Mouse (Mus musculus) gastrocnemius, postnatal 36 days (tissue): ENCODE measurements at regions not wholly inside any gene's neighbourhood (a gene's known extent, or its start where the extent isn't known, plus 50 kb on each side); places are given as distances from the start of the nearest gene placed in this dataset.
A peak's percentile ranks its signal among the peaks of the same experiment; 100 is the strongest.

Experiments used
- DNase-seq, 2 experiments: peaks; one replicate each; pipeline ENCODE4 v3.0.0; 2022
- intact Hi-C: fragments of 180-260 bp; cut with DNase I; formaldehyde crosslinking; loops from one replicate; pipeline ENCODE4 v1.15.1; 2025

- DNase-seq: no peak
- intact Hi-C loops: no loop called here
Observed at GRCm38 (mm10) chr7:113108442-113109000, 98.7 kb upstream of the Arntl start.

GRCm38 (mm10) chr7:113109481-113109880, 97.8 kb upstream of the Arntl start:
- DNase-seq: no peak
- intact Hi-C loops: no loop called here

- intact Hi-C loops: no loop called here
- DNase-seq: no peak
Observed at GRCm38 (mm10) chr7:113110867-113111508, 96.3 kb upstream of the Arntl start.

- no peak for DNase-seq
- intact Hi-C loops: no loop called here
Observed at GRCm38 (mm10) chr7:113113266-113113893, 93.9 kb upstream of the Arntl start.

GRCm38 (mm10) chr7:113117599-113117998, 89.7 kb upstream of the Arntl start:
- intact Hi-C loops: no loop called here
- no peak for DNase-seq

- intact Hi-C loops: no loop called here
- no peak for DNase-seq
Observed at GRCm38 (mm10) chr7:113121911-113122319, 85.3 kb upstream of the Arntl start.

- DNase-seq: no peak
- intact Hi-C loops: no loop called here
Observed at GRCm38 (mm10) chr7:113126010-113126409, 81.3 kb upstream of the Arntl start.

GRCm38 (mm10) chr7:113130552-113130951, 76.7 kb upstream of the Arntl start:
- intact Hi-C loops: loop anchor here (5.0 kb wide), 2 partner anchors 733 to 753 kb away; no protein-coding TSS in a partner anchor
- no peak for DNase-seq

GRCm38 (mm10) chr7:113131945-113132538, 75.2 kb upstream of the Arntl start:
- intact Hi-C loops: loop anchor here (2.0 to 5.0 kb wide), 3 partner anchors 211 to 755 kb away; no protein-coding TSS in a partner anchor
- peak; percentile 50 to 69 for DNase-seq

- intact Hi-C loops: loop anchor here (2.0 to 5.0 kb wide), 3 partner anchors 213 to 757 kb away; no protein-coding TSS in a partner anchor
- DNase-seq: no peak
Observed at GRCm38 (mm10) chr7:113133891-113134290, 73.4 kb upstream of the Arntl start.

GRCm38 (mm10) chr7:113140011-113140438, 67.2 kb upstream of the Arntl start:
- DNase-seq: no peak
- intact Hi-C loops: loop anchor here (5.0 kb wide), 2 partner anchors 112 to 172 kb away; no protein-coding TSS in a partner anchor

GRCm38 (mm10) chr7:113141846-113142683, 65.2 kb upstream of the Arntl start:
- no peak for DNase-seq

GRCm38 (mm10) chr7:113143552-113143951, 63.7 kb upstream of the Arntl start:
- peak; percentile 71 to 84 for DNase-seq
- intact Hi-C loops: loop anchor here (1.0 to 5.0 kb wide), 4 partner anchors 24 to 169 kb away; no protein-coding TSS in a partner anchor

More at GRCm38 (mm10) chr7:113141846-113142683, 65.2 kb upstream of the Arntl start:
- intact Hi-C loops: loop anchor here (5.0 kb wide), 2 partner anchors 110 to 170 kb away; no protein-coding TSS in a partner anchor

- no peak for DNase-seq
- intact Hi-C loops: no loop called here
Observed at GRCm38 (mm10) chr7:113145046-113145445, 62.2 kb upstream of the Arntl start.

- DNase-seq: no peak
- intact Hi-C loops: no loop called here
Observed at GRCm38 (mm10) chr7:113146108-113146507, 61.2 kb upstream of the Arntl start.

- DNase-seq: no peak
- intact Hi-C loops: no loop called here
Observed at GRCm38 (mm10) chr7:113146526-113146925, 60.7 kb upstream of the Arntl start.

GRCm38 (mm10) chr7:113147391-113148332, 59.6 kb upstream of the Arntl start:
- intact Hi-C loops: no loop called here
- peak; percentile 67 to 69 for DNase-seq

- intact Hi-C loops: no loop called here
- no peak for DNase-seq
Observed at GRCm38 (mm10) chr7:113148700-113149099, 58.6 kb upstream of the Arntl start.

- no peak for DNase-seq
- intact Hi-C loops: no loop called here
Observed at GRCm38 (mm10) chr7:113149966-113150470, 57.2 kb upstream of the Arntl start.
